Mouse (Mus musculus): ENCODE measurements around the gene Gsdmc4. TPM values are rescaled to one million over a fixed set of nuclear protein-coding genes. Genes with fewer than 3 reads are reported as not detected.
"Not testable (repeated sequence)": the region's sequence is repeated elsewhere in the genome, so short reads cannot be mapped to it uniquely, and the experiment has no call there.

Gsdmc4 gene
- polyA plus RNA-seq (2014; fragmentation: Nextera tagmentation; extraction: Ambion mirVana): not detected in 2 replicates

- 75% methylated on average over 2 of the region's 2 CpGs for WGBS (ENCODE audit: insufficient replicate concordance)
- not testable (repeated sequence) for H3K4me1 ChIP-seq (ENCODE audit: control insufficient read depth, insufficient read depth, low read length); H3K9me3 ChIP-seq (replicated peaks; ENCODE audit: control insufficient read depth, low read length); H3K36me3 ChIP-seq (ENCODE audit: control insufficient read depth, insufficient read depth, low read length); H3K9ac ChIP-seq (ENCODE audit: low read depth, low read length); H3K4me2 ChIP-seq; ATAC-seq (replicated peaks; ENCODE audit: insufficient number of reproducible peaks, low FRiP score, low TSS enrichment); H3K27me3 ChIP-seq (ENCODE audit: control insufficient read depth, insufficient read depth, low read length); H3K27ac ChIP-seq (ENCODE audit: low read depth, low read length); H3K4me3 ChIP-seq (ENCODE audit: low read depth, low read length)
Observed at GRCm38 (mm10) chr15:63912197-63912596, at the start of gene Gsdmc4. Gene Gsdmc4, minus strand, starts transcription at chr15:63912297.

- H3K4me1 ChIP-seq (ENCODE audit: control insufficient read depth, insufficient read depth, low read length): peaks cover 3% of the 10 kb centered on the region; the same call in 1 of the 2 replicates
- no peak overlapping the region for H3K4me2 ChIP-seq
- H3K27me3 ChIP-seq (ENCODE audit: control insufficient read depth, insufficient read depth, low read length): no peaks in the 10 kb centered on the region
- H3K27ac ChIP-seq (ENCODE audit: low read depth, low read length): no peak overlapping the region
- H3K9me3 ChIP-seq (replicated peaks; ENCODE audit: control insufficient read depth, low read length): no peaks in the 10 kb centered on the region
- no peak overlapping the region for H3K4me3 ChIP-seq (ENCODE audit: low read depth, low read length)
- 83% methylated on average over 2 of the region's 2 CpGs for WGBS (ENCODE audit: insufficient replicate concordance)
- no peaks in the 10 kb centered on the region for H3K36me3 ChIP-seq (ENCODE audit: control insufficient read depth, insufficient read depth, low read length)
- ATAC-seq (replicated peaks; ENCODE audit: insufficient number of reproducible peaks, low FRiP score, low TSS enrichment): no peak
- no peak overlapping the region for H3K9ac ChIP-seq (ENCODE audit: low read depth, low read length)
Observed at GRCm38 (mm10) chr15:63960542-63960941, 48.4 kb upstream of the Gsdmc4 start.

DNA sequence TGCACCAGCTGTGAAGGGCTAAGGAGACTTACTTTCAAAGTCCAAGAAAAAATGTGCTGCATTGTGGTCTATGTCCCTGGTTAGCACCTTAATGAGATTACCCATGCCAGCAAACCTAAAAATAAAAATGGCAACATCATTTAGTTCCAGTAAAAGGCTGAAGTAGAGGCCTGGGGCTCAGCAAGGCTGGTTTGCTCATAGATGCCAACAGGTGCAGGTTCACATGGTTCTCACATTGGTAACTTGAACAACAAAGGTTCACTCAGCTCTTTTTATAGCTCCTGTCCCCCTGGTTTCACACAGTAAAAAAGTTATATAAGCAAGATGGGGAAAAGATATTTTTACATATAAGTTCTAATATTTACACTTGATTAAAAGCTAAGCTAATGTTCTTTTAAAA, 45.5 kb upstream of the Gsdmc4 start:
- H3K9me3 ChIP-seq (replicated peaks; ENCODE audit: control insufficient read depth, low read length): no peaks in the 10 kb centered on the region
- H3K4me3 ChIP-seq (ENCODE audit: low read depth, low read length): no peak overlapping the region
- no peak overlapping the region for H3K9ac ChIP-seq (ENCODE audit: low read depth, low read length)
- ATAC-seq (replicated peaks; ENCODE audit: insufficient number of reproducible peaks, low FRiP score, low TSS enrichment): no peak
- H3K4me1 ChIP-seq (ENCODE audit: control insufficient read depth, insufficient read depth, low read length): peaks cover 3% of the 10 kb centered on the region; the same call in 1 of the 2 replicates
- no peak overlapping the region for H3K27ac ChIP-seq (ENCODE audit: low read depth, low read length)
- no peak overlapping the region for H3K4me2 ChIP-seq
- H3K36me3 ChIP-seq (ENCODE audit: control insufficient read depth, insufficient read depth, low read length): no peaks in the 10 kb centered on the region
- H3K27me3 ChIP-seq (ENCODE audit: control insufficient read depth, insufficient read depth, low read length): no peaks in the 10 kb centered on the region

DNA sequence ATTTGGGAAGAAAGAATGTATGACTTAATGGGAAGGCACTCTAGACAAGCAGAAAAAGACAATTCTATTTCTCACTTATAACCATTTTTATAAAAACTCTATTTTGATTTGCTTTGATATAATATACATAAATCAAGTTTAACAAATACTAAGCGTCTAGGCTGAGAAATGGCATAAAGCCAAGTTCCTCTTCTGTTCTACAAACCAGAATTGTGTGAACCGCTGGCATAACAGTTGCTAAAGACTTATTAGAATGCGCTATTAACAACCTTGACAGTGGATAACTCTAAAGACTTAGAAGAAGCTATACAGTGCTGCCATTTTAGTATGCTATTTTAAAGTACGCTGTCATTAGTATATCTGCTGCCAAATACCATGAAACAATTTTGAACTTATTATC, 41.2 kb upstream of the Gsdmc4 start:
- WGBS (ENCODE audit: insufficient replicate concordance): 89% methylated on average over 4 of the region's 4 CpGs
- H3K27me3 ChIP-seq (ENCODE audit: control insufficient read depth, insufficient read depth, low read length): no peaks in the 10 kb centered on the region
- H3K4me1 ChIP-seq (ENCODE audit: control insufficient read depth, insufficient read depth, low read length): no peaks in the 10 kb centered on the region
- no peak overlapping the region for H3K4me2 ChIP-seq
- H3K27ac ChIP-seq (ENCODE audit: low read depth, low read length): no peak overlapping the region
- ATAC-seq (replicated peaks; ENCODE audit: insufficient number of reproducible peaks, low FRiP score, low TSS enrichment): no peak
- H3K36me3 ChIP-seq (ENCODE audit: control insufficient read depth, insufficient read depth, low read length): no peaks in the 10 kb centered on the region
- no peak overlapping the region for H3K9ac ChIP-seq (ENCODE audit: low read depth, low read length)
- no peaks in the 10 kb centered on the region for H3K9me3 ChIP-seq (replicated peaks; ENCODE audit: control insufficient read depth, low read length)
- H3K4me3 ChIP-seq (ENCODE audit: low read depth, low read length): no peak overlapping the region

GRCm38 (mm10) chr15:63941221-63941620, 29.1 kb upstream of the Gsdmc4 start:
- Histone ChIP-seq H3K27ac (ENCODE audit: low read depth, low read length) (no peak overlapping the region), H3K36me3 (ENCODE audit: control insufficient read depth, insufficient read depth, low read length) (peaks cover 10% of the 10 kb centered on the region), H3K9ac (ENCODE audit: low read depth, low read length) (no peak overlapping the region), H3K4me3 (ENCODE audit: low read depth, low read length) (no peak overlapping the region), H3K27me3 (ENCODE audit: control insufficient read depth, insufficient read depth, low read length) (no peaks in the 10 kb centered on the region), H3K4me2 (no peak overlapping the region), H3K4me1 (ENCODE audit: control insufficient read depth, insufficient read depth, low read length) (no peaks in the 10 kb centered on the region), H3K9me3 (replicated peaks; ENCODE audit: control insufficient read depth, low read length) (no peaks in the 10 kb centered on the region)
- no peak for ATAC-seq (replicated peaks; ENCODE audit: insufficient number of reproducible peaks, low FRiP score, low TSS enrichment)
- WGBS (ENCODE audit: insufficient replicate concordance): 93% methylated on average over 1 of the region's 1 CpGs

- H3K9me3 ChIP-seq (replicated peaks; ENCODE audit: control insufficient read depth, low read length): no peaks in the 10 kb centered on the region
- no peak overlapping the region for H3K4me2 ChIP-seq
- ATAC-seq (replicated peaks; ENCODE audit: insufficient number of reproducible peaks, low FRiP score, low TSS enrichment): no peak
- H3K36me3 ChIP-seq (ENCODE audit: control insufficient read depth, insufficient read depth, low read length): peaks cover 2% of the 10 kb centered on the region; the same call in 1 of the 2 replicates
- no peak overlapping the region for H3K4me3 ChIP-seq (ENCODE audit: low read depth, low read length)
- H3K27ac ChIP-seq (ENCODE audit: low read depth, low read length): no peak overlapping the region
- H3K9ac ChIP-seq (ENCODE audit: low read depth, low read length): no peak overlapping the region
- H3K27me3 ChIP-seq (ENCODE audit: control insufficient read depth, insufficient read depth, low read length): no peaks in the 10 kb centered on the region
- H3K4me1 ChIP-seq (ENCODE audit: control insufficient read depth, insufficient read depth, low read length): no peaks in the 10 kb centered on the region
- WGBS (ENCODE audit: insufficient replicate concordance): 87% methylated on average over 1 of the region's 1 CpGs
Observed at GRCm38 (mm10) chr15:63932656-63933055, 20.6 kb upstream of the Gsdmc4 start.

DNA sequence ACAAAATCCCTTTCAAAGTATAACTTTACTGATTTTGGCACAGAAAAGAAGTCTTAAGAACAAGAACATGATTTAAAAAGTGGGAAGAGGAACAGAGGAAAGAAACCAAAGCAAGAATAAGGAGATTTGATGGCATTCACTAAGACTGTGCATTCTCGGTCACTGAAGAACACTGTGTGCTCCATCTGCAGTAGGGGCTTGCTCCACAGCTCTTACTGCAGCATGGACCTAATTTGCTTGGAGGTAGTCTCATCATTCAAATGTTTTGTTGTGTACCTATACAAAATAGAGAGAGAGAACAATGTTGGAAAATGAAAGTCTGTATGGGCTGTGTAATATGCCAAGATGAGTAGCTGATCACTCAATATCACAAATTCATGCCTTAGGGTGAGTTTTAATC, 19.3 kb upstream of the Gsdmc4 start:
- Histone ChIP-seq H3K36me3 (ENCODE audit: control insufficient read depth, insufficient read depth, low read length) (0 out of 2 replicates have a peak, but pooled peaks cover 2% of the 10 kb centered on the region), H3K27me3 (ENCODE audit: control insufficient read depth, insufficient read depth, low read length) (no peaks in the 10 kb centered on the region), H3K4me3 (ENCODE audit: low read depth, low read length) (no peak overlapping the region), H3K27ac (ENCODE audit: low read depth, low read length) (no peak overlapping the region), H3K9ac (ENCODE audit: low read depth, low read length) (no peak overlapping the region), H3K4me2 (no peak overlapping the region), H3K4me1 (ENCODE audit: control insufficient read depth, insufficient read depth, low read length) (no peaks in the 10 kb centered on the region), H3K9me3 (replicated peaks; ENCODE audit: control insufficient read depth, low read length) (no peaks in the 10 kb centered on the region)
- ATAC-seq (replicated peaks; ENCODE audit: insufficient number of reproducible peaks, low FRiP score, low TSS enrichment): no peak
- WGBS (ENCODE audit: insufficient replicate concordance): 98% methylated on average over 1 of the region's 1 CpGs

DNA sequence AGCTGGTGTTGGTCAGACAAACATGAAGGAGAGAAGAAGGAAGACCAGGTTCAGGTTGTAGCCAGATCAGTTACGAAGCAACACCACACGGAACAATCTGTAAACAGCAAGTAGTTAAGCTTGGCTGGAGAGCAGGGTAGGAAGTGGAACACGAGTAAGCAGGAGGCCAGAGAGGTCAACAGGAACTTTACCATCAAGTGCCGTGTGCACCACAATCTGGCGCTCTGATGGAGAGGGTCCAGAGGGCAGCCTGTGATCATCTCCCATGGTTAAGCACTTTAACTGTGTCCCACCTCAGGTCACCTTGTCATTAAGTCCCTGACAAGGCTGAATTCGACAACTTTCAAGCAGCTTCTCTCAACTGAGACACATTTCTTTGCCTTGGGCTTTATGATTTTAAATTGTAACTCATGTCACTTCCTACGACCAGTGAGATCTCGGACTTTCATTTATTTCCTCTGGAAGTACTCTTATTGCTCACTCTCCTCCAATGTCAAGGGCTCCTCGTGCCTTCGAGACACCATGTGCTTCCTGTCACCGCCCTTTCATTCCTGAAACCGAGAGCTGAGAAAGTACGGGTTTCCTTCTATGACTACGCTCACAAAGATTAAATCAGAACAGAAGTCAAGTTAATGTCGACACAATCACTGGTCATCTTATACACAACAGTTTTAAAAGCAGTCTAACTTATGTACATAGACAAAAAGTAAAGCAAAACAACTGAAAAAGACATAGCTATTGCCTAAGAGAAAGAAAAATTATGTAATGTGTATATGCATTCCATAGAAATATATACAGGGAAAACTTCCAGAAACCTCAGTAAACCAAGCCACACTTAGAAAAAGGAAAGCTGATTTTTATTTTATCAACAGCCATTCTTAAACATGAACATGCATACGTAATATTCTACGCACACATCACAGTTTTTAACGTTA, 18.3 kb upstream of the Gsdmc4 start:
- H3K9ac ChIP-seq (ENCODE audit: low read depth, low read length): no peak overlapping the region
- no peak overlapping the region for H3K4me2 ChIP-seq
- H3K27me3 ChIP-seq (ENCODE audit: control insufficient read depth, insufficient read depth, low read length): no peaks in the 10 kb centered on the region
- H3K4me1 ChIP-seq (ENCODE audit: control insufficient read depth, insufficient read depth, low read length): no peaks in the 10 kb centered on the region
- 0 out of 2 replicates have a peak, but pooled peaks cover 2% of the 10 kb centered on the region for H3K36me3 ChIP-seq (ENCODE audit: control insufficient read depth, insufficient read depth, low read length)
- H3K9me3 ChIP-seq (replicated peaks; ENCODE audit: control insufficient read depth, low read length): no peaks in the 10 kb centered on the region
- 84% methylated on average over 18 of the region's 18 CpGs for WGBS (ENCODE audit: insufficient replicate concordance)
- H3K4me3 ChIP-seq (ENCODE audit: low read depth, low read length): no peak overlapping the region
- no peak for ATAC-seq (replicated peaks; ENCODE audit: insufficient number of reproducible peaks, low FRiP score, low TSS enrichment)
- H3K27ac ChIP-seq (ENCODE audit: low read depth, low read length): no peak overlapping the region

GRCm38 (mm10) chr15:63926201-63926600, 14.1 kb upstream of the Gsdmc4 start:
- H3K4me2 ChIP-seq: no peak overlapping the region
- H3K27me3 ChIP-seq (ENCODE audit: control insufficient read depth, insufficient read depth, low read length): no peaks in the 10 kb centered on the region
- 85% methylated on average over 3 of the region's 3 CpGs for WGBS (ENCODE audit: insufficient replicate concordance)
- H3K9ac ChIP-seq (ENCODE audit: low read depth, low read length): no peak overlapping the region
- H3K4me1 ChIP-seq (ENCODE audit: control insufficient read depth, insufficient read depth, low read length): no peaks in the 10 kb centered on the region
- H3K9me3 ChIP-seq (replicated peaks; ENCODE audit: control insufficient read depth, low read length): no peaks in the 10 kb centered on the region
- 0 out of 2 replicates have a peak, but pooled peaks cover 2% of the 10 kb centered on the region for H3K36me3 ChIP-seq (ENCODE audit: control insufficient read depth, insufficient read depth, low read length)
- no peak for ATAC-seq (replicated peaks; ENCODE audit: insufficient number of reproducible peaks, low FRiP score, low TSS enrichment)
- no peak overlapping the region for H3K4me3 ChIP-seq (ENCODE audit: low read depth, low read length)
- H3K27ac ChIP-seq (ENCODE audit: low read depth, low read length): no peak overlapping the region

All from heart, embryonic 11.5 days (tissue).